Mouse (Mus musculus) cerebellum, adult 2 months (tissue): ENCODE results near the gene Cfap97d2. TPM values are rescaled to one million over a fixed set of nuclear protein-coding genes. Genes with fewer than 3 reads are reported as not detected.

Experiments used
- DNase-seq, 2 experiments: peaks; one replicate each; pipeline ENCODE4 v3.0.0; 2021
- H3K27ac ChIP-seq: fragments of 200-500 bp; 2 replicates; pipeline ENCODE4 v1.5.1; 2012; ENCODE audit warnings: low read length, control low read depth, inconsistent platforms; ENCODE audit not compliant: insufficient read depth
- H3K27me3 ChIP-seq: fragments of 200-500 bp; 2 replicates; pipeline ENCODE4 v1.6.1; 2012; ENCODE audit warnings: inconsistent platforms, mild to moderate bottlenecking, low read length, moderate library complexity; ENCODE audit not compliant: control insufficient read depth, insufficient read depth
- H3K4me1 ChIP-seq: fragments of 200-500 bp; 2 replicates; pipeline ENCODE4 v1.6.1; 2011; ENCODE audit warnings: low read length; ENCODE audit not compliant: control insufficient read depth, insufficient read depth
- H3K4me3 ChIP-seq: fragments of 200-500 bp; replicated peaks from 2 replicates; pipeline ENCODE3; 2011; ENCODE audit warnings: mild to moderate bottlenecking, low read depth, low read length, control low read depth; ENCODE audit not compliant: insufficient read depth
- CTCF ChIP-seq: fragments of 200-500 bp; IDR thresholded peaks from 2 replicates; pipeline ENCODE4 v1.5.1; 2011; ENCODE audit warnings: low read depth, mild to moderate bottlenecking, control low read depth, low read length, moderate library complexity, borderline replicate concordance; ENCODE audit not compliant: insufficient read depth
- POLR2A ChIP-seq: fragments of 200-500 bp; IDR thresholded peaks from 2 replicates; pipeline ENCODE4 v1.6.1; 2011; ENCODE audit warnings: low read length, control low read depth, borderline replicate concordance; ENCODE audit not compliant: insufficient read depth
- WGBS: fragments of 180-500 bp; shearing (Covaris S2); methylation state at CpG from one replicate; pipeline ENCODE4 v1.1.7; 2018; 5-methylcytosine and 5-hydroxymethylcytosine counted together
- polyA plus RNA-seq: library from polyadenylated mRNA; depleted of rRNA; stranded (reverse); fragments of >200 nt; gene quantifications from 2 replicates; pipeline ENCODE4 v1.2.3, GENCODE M21; 2012

Cfap97d2 gene
- polyA plus RNA-seq, 1 experiment: 1.7 TPM

GRCm38 (mm10) chr8:13699323-13699949 is 6.3 kb upstream of the Cfap97d2 start:
- no peak overlapping the region for H3K4me3 ChIP-seq
- H3K27me3 ChIP-seq: no peaks in the 10 kb centered on the region
- no peak for TF ChIP-seq POLR2A
- TF ChIP-seq CTCF: no peak
- 93% methylated on average over 5 of the region's 5 CpGs for WGBS
- DNase-seq: no peak
- H3K4me1 ChIP-seq: peaks cover 15% of the 10 kb centered on the region
- no peak overlapping the region for H3K27ac ChIP-seq

- no peak overlapping the region for H3K4me3 ChIP-seq
- TF ChIP-seq CTCF (no peak), POLR2A (no peak)
- H3K27me3 ChIP-seq: no peaks in the 10 kb centered on the region
- H3K4me1 ChIP-seq: peaks cover 7% of the 10 kb centered on the region
- WGBS: 83% methylated on average over 4 of the region's 4 CpGs
- no peak overlapping the region for H3K27ac ChIP-seq
- DNase-seq: no peak
These were observed 2.9 kb upstream of the Cfap97d2 start for GRCm38 (mm10) chr8:13702755-13703154.

- 77% methylated on average over 6 of the region's 6 CpGs for WGBS
- TF ChIP-seq POLR2A (no peak), CTCF (no peak)
- Histone ChIP-seq H3K4me3 (no peak overlapping the region), H3K27me3 (no peaks in the 10 kb centered on the region), H3K4me1 (peaks cover under 1% of the 10 kb centered on the region), H3K27ac (no peak overlapping the region)
- no peak for DNase-seq
These were observed 1.9 kb upstream of the Cfap97d2 start for GRCm38 (mm10) chr8:13703756-13704155.

GRCm38 (mm10) chr8:13704301-13704700 is 1.4 kb upstream of the Cfap97d2 start:
- Histone ChIP-seq H3K4me1 (no peaks in the 10 kb centered on the region), H3K27me3 (no peaks in the 10 kb centered on the region), H3K27ac (no peak overlapping the region), H3K4me3 (no peak overlapping the region)
- WGBS: 92% methylated on average over 4 of the region's 4 CpGs
- no peak for DNase-seq
- TF ChIP-seq POLR2A: no peak
- TF ChIP-seq CTCF: no peak

- DNase-seq: no peak
- H3K27ac ChIP-seq: no peak overlapping the region
- no peak overlapping the region for H3K4me3 ChIP-seq
- H3K4me1 ChIP-seq: no peaks in the 10 kb centered on the region
- TF ChIP-seq CTCF (no peak), POLR2A (no peak)
- no peaks in the 10 kb centered on the region for H3K27me3 ChIP-seq
- WGBS: 89% methylated on average over 5 of the region's 5 CpGs
These were observed 1.2 kb downstream of the Cfap97d2 start for GRCm38 (mm10) chr8:13706918-13707317.

- H3K27ac ChIP-seq: no peak overlapping the region
- no peaks in the 10 kb centered on the region for H3K4me1 ChIP-seq
- no peak for TF ChIP-seq POLR2A
- no peak for TF ChIP-seq CTCF
- no peak overlapping the region for H3K4me3 ChIP-seq
- no peak for DNase-seq
- no peaks in the 10 kb centered on the region for H3K27me3 ChIP-seq
- WGBS: 97% methylated on average over 5 of the region's 5 CpGs
These were observed 2.8 kb downstream of the Cfap97d2 start for GRCm38 (mm10) chr8:13708514-13708913.

GRCm38 (mm10) chr8:13718980-13719379 is 13.3 kb downstream of the Cfap97d2 start:
- Histone ChIP-seq H3K27me3 (no peaks in the 10 kb centered on the region), H3K4me1 (no peaks in the 10 kb centered on the region), H3K27ac (no peak overlapping the region), H3K4me3 (no peak overlapping the region)
- TF ChIP-seq POLR2A (no peak), CTCF (no peak)
- WGBS: 95% methylated on average over 8 of the region's 8 CpGs
- no peak for DNase-seq

- peak; percentile 43 to 47 for DNase-seq
- no peaks in the 10 kb centered on the region for H3K27me3 ChIP-seq
- H3K27ac ChIP-seq: no peak overlapping the region
- H3K4me1 ChIP-seq: no peaks in the 10 kb centered on the region
- no peak overlapping the region for H3K4me3 ChIP-seq
- TF ChIP-seq POLR2A (no peak), CTCF (peak; percentile 51)
These were observed 20.0 kb downstream of the Cfap97d2 start for GRCm38 (mm10) chr8:13725722-13726121.
